Mouse (Mus musculus) ES-E14 (cell line): ENCODE data around the gene Top1.

Experiments used
- CHD2 ChIP-seq: IDR thresholded peaks from 2 replicates; pipeline ENCODE4 v1.6.1; 2014; ENCODE audit warnings: mild to moderate bottlenecking, low read depth, low read length, inconsistent platforms
- HCFC1 ChIP-seq: IDR thresholded peaks from 2 replicates; pipeline ENCODE4 v1.6.1; 2012; ENCODE audit warnings: low read length, inconsistent platforms, borderline replicate concordance; ENCODE audit not compliant: insufficient read depth
- MAFK ChIP-seq: IDR thresholded peaks from 2 replicates; pipeline ENCODE4 v1.6.1; 2014; ENCODE audit warnings: mild to moderate bottlenecking, low read depth, low read length, inconsistent platforms; ENCODE audit not compliant: insufficient read depth

DNA sequence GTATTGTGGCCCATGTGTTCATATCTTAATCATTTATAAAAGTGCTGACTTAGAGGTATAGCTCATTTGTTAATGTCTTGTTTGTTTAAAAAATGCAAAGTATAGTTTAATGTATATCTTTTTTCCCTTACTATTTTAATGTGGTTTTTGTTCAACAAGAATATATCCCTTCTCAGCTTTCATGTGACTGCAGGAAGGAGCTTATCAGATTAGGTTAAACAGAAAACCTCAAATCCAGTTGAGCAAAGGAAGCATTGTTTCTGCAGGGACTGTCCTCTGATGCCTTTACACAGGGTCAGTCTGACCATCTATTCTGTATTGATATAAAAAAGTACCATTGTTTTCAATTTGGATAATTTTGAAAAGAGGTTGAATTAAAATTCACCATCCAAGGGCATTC is 57.1 kb downstream of the Top1 start:
- TF ChIP-seq CHD2 (no peak), MAFK (no peak), HCFC1 (no peak)
